ENCODE assay signal across 8 mouse cellular contexts in genomic region chr14:55760156-55760555, GRCm38 (mm10). TPM values are rescaled to one million over a fixed set of nuclear protein-coding genes. Genes with fewer than 3 reads are reported as not detected.
A peak's percentile ranks its signal among the peaks of the same experiment; 100 is the strongest.
DNase-seq lines count a peak whose midpoint lies in the region; ATAC-seq and TF ChIP-seq lines count a peak whose summit lies in the region.
"Not testable (repeated sequence)": the region's sequence is repeated elsewhere in the genome, so short reads cannot be mapped to it uniquely, and the experiment has no call there.

No protein-coding gene starts in this region.

- not testable (repeated sequence) for H3K9me3 ChIP-seq in heart, embryonic 14.5 days (ENCODE audit: control insufficient read depth, low read length); kidney, postnatal 0 days (replicated peaks; ENCODE audit: low read length)

- H3K36me3 ChIP-seq in heart, embryonic 14.5 days (ENCODE audit: control insufficient read depth, insufficient read depth, low read length): peaks cover 11% of the 10 kb centered on the region
- H3K36me3 ChIP-seq in kidney, postnatal 0 days (ENCODE audit: insufficient read depth, low read length): not testable (repeated sequence)

- not testable (repeated sequence) for ATAC-seq in heart, embryonic 14.5 days (ENCODE audit: insufficient number of reproducible peaks, insufficient read depth, low FRiP score, low read depth)
- peak; percentile 38 for ATAC-seq in kidney, postnatal 0 days (replicated peaks; ENCODE audit: low FRiP score, low read depth)

- H3K27me3 ChIP-seq in heart, embryonic 14.5 days (ENCODE audit: control insufficient read depth, insufficient read depth, low read length): peaks cover 15% of the 10 kb centered on the region
- not testable (repeated sequence) for H3K27me3 ChIP-seq in kidney, postnatal 0 days (ENCODE audit: insufficient read depth, low read length)

- H3K27ac ChIP-seq in heart, embryonic 14.5 days (replicated peaks in 1 of 2; ENCODE audit: control insufficient read depth in 1 of 2, insufficient read depth in 1 of 2, low read depth in 2 of 2, low read length in 2 of 2); kidney, postnatal 0 days: not testable (repeated sequence)

- WGBS in heart, embryonic 14.5 days: 2% methylated on average over 6 of the region's 6 CpGs
- 2% methylated on average over 5 of the region's 6 CpGs for WGBS in kidney, postnatal 0 days

- H3K9ac ChIP-seq in heart, embryonic 14.5 days (ENCODE audit: low read length): peak overlapping the region; percentile 57; the same call in 1 of the 2 replicates
- H3K9ac ChIP-seq in kidney, postnatal 0 days (ENCODE audit: low read depth, low read length): 0 out of 2 replicates have a peak overlapping the region, but pooled peaks have one; percentile 37

- DNase-seq in CD4-positive helper T cell, adult 2 months (ENCODE audit: low read depth, low spot score): peak; percentile 82
- DNase-seq in brain, adult 2 months (ENCODE audit: low read depth, low spot score): peak; percentile 79
- DNase-seq in fibroblast of lung, adult 2 months (ENCODE audit: low read depth): peak; percentile 46
- DNase-seq in kidney, postnatal 0 days (ENCODE audit: low spot score): peak; percentile 78
- peak; percentile 83 for DNase-seq in liver
- DNase-seq in naive thymus-derived CD4-positive, alpha-beta T cell, adult 2 months (ENCODE audit: low read depth): peak; percentile 86
- DNase-seq in spleen, postnatal 36 days (ENCODE audit: low spot score in 2 of 2): peak; percentile 69 to 76

- peak overlapping the region in 1 of 2 experiments; percentile 20; a peak in 3 of 4 replicates for H3K4me3 ChIP-seq in heart, embryonic 14.5 days (ENCODE audit: control insufficient read depth in 1 of 2, insufficient read depth in 1 of 2, low read depth in 1 of 2, low read length in 2 of 2)
- H3K4me3 ChIP-seq in kidney, postnatal 0 days (replicated peaks; ENCODE audit: low read depth, low read length): peak overlapping the region; percentile 11; the same call in 1 of the 2 replicates

- peaks cover 22 to 29% of the 10 kb centered on the region in 2 experiments for H3K4me1 ChIP-seq in heart, embryonic 14.5 days (ENCODE audit: control insufficient read depth in 2 of 2, insufficient read depth in 2 of 2, low read length in 2 of 2)
- H3K4me1 ChIP-seq in kidney, postnatal 0 days (replicated peaks; ENCODE audit: insufficient read depth, low read length): peaks cover 21% of the 10 kb centered on the region

- peak overlapping the region; percentile 61 for H3K4me2 ChIP-seq in heart, embryonic 14.5 days (ENCODE audit: low read length)
- H3K4me2 ChIP-seq in kidney, postnatal 0 days (ENCODE audit: low read length): peak overlapping the region; percentile 51

- peak; percentile 83 for TF ChIP-seq CTCF in kidney, postnatal 0 days (IDR thresholded peaks at IDR 0.05; ENCODE audit: low read depth)

RNA-seq across cellular contexts. Expression of gene Ltb4r2, which starts 1.1 kb away (rescaled TPM):
- 0.24 and 0.27 TPM in 2 replicates for polyA plus RNA-seq in heart, embryonic 14.5 days (2014; fragmentation: Nextera tagmentation; extraction: Ambion mirVana)
- 0.68 and 0.75 TPM in 2 replicates for polyA plus RNA-seq in kidney, postnatal 0 days (2015; fragmentation: Nextera tagmentation; extraction: Ambion mirVana)

RNA-seq across cellular contexts. Expression of gene Cideb, which starts 1.9 kb away (rescaled TPM):
- 1.5 and 1.6 TPM in 2 replicates for polyA plus RNA-seq in heart, embryonic 14.5 days (2014; fragmentation: Nextera tagmentation; extraction: Ambion mirVana)
- polyA plus RNA-seq in kidney, postnatal 0 days (2015; fragmentation: Nextera tagmentation; extraction: Ambion mirVana): 50.0 and 51.0 TPM in 2 replicates

RNA-seq across cellular contexts. Expression of gene Ltb4r1, which starts 5.6 kb away (rescaled TPM):
- 0.28 and 0.62 TPM in 2 replicates for polyA plus RNA-seq in heart, embryonic 14.5 days (2014; fragmentation: Nextera tagmentation; extraction: Ambion mirVana)
- 0.47 and 0.71 TPM in 2 replicates for polyA plus RNA-seq in kidney, postnatal 0 days (2015; fragmentation: Nextera tagmentation; extraction: Ambion mirVana)

RNA-seq across cellular contexts. Expression of gene Nop9, which starts 14.7 kb away (rescaled TPM):
- polyA plus RNA-seq in heart, embryonic 14.5 days (2014; fragmentation: Nextera tagmentation; extraction: Ambion mirVana): 21.3 and 25.2 TPM in 2 replicates
- 26.2 and 26.5 TPM in 2 replicates for polyA plus RNA-seq in kidney, postnatal 0 days (2015; fragmentation: Nextera tagmentation; extraction: Ambion mirVana)

RNA-seq across cellular contexts. Expression of gene Dhrs1, which starts 14.7 kb away (rescaled TPM):
- 59.8 and 70.6 TPM in 2 replicates for polyA plus RNA-seq in heart, embryonic 14.5 days (2014; fragmentation: Nextera tagmentation; extraction: Ambion mirVana)
- polyA plus RNA-seq in kidney, postnatal 0 days (2015; fragmentation: Nextera tagmentation; extraction: Ambion mirVana): 122 and 127 TPM in 2 replicates

Comparison
In these comparisons a context has a peak if more than half of its experiments do, and no peak if none do; other contexts are left out.
1. RNA of gene Cideb, which starts 1.9 kb away (polyA plus RNA-seq): 50.0 to 51.0 TPM in kidney, postnatal 0 days; 1.5 to 1.6 TPM in heart, embryonic 14.5 days; every median in the first group is over 10 times any median in the second.
2. Peak in every context shown above with its lines, with median percentiles within 50 percentile points of each other: DNase-seq.